Mouse (Mus musculus): ENCODE data around the gene Ankrd39.
"Not testable (repeated sequence)": the region's sequence is repeated elsewhere in the genome, so short reads cannot be mapped to it uniquely, and the experiment has no call there.

The Ankrd39 gene

DNA sequence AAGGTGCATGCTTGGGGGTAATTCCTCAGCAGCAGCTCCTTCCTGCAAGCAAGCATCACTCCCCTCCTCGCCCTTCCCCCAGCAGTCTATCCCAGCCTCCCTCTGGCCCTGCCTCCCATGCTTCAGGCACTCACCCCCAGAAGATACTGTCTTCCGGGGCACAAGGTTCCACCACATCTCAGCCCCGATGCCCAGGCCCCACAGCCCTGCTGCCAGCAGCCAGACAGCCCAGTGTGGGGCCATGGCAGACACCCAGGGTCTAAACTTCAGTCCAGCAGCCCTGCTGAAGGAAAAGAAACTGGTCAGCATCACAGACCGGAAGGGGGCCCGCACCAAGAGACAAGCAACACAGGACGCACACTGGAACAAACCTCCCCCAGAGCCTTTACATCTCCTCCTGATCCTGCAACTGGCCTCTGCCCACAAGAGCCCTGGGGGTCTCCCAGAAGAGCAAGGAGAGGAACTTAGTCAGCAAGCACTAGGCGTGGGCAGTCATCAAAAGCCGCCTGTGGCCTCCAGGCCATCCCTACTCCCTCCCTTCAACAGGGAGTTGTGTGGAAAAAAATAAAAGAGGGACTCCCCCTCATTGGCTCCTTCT lies 8.7 kb upstream of the Ankrd39 start:
- no peak for ATAC-seq (ENCODE audit: insufficient number of reproducible peaks, low FRiP score, low TSS enrichment)

- ATAC-seq (ENCODE audit: insufficient number of reproducible peaks, low FRiP score, low TSS enrichment): no peak
Measured at GRCm38 (mm10) chr1:36554633-36555399, 7.6 kb upstream of the Ankrd39 start.

DNA sequence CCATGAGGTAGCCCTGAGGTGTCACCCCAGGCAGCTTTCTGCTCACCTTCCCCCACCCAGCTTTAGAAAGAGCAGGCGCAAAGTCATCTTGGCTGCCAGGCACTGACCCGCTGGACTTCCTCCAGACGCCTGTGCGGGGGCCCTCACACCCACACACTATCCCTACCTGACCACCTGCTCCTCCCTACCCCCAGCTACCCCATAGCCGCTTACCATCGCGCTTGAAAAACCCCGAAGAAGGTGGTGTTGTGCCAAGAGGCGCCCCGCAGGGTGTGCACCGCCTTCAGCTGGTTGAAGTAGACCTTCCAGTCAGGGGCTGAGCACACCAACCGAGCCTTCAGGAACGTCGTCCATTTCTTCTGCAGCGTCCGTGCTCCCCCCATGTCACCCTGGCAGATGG lies 5.3 kb upstream of the Ankrd39 start:
- ATAC-seq (ENCODE audit: insufficient number of reproducible peaks, low FRiP score, low TSS enrichment): peak; percentile 7; the same call in 1 of the 2 replicates

GRCm38 (mm10) chr1:36551904-36552303 lies 4.7 kb upstream of the Ankrd39 start:
- no peak for ATAC-seq (ENCODE audit: insufficient number of reproducible peaks, low FRiP score, low TSS enrichment)

GRCm38 (mm10) chr1:36550075-36550863 lies 3.0 kb upstream of the Ankrd39 start:
- ATAC-seq (ENCODE audit: insufficient number of reproducible peaks, low FRiP score, low TSS enrichment): no peak

DNA sequence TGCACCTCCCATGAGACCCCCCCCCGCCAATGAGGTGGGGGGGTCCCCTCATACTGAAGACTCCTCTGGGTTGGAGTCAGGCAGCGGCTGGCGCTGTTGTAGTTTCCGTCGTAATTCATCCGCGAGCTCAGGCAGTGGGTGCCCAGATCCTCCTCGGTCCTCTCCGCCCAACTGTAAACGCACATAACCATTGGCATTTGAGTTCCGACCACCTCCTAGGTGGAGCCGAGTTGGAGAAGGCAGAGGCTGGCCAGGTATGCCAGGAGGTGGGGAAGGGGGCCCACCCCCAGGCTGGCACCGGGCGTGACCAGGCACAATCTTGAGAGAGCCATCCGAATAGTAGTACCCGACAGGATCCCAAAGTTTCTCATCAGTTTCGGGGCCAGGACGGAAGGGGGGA lies 2.2 kb upstream of the Ankrd39 start:
- ATAC-seq (ENCODE audit: insufficient number of reproducible peaks, low FRiP score, low TSS enrichment): no peak

DNA sequence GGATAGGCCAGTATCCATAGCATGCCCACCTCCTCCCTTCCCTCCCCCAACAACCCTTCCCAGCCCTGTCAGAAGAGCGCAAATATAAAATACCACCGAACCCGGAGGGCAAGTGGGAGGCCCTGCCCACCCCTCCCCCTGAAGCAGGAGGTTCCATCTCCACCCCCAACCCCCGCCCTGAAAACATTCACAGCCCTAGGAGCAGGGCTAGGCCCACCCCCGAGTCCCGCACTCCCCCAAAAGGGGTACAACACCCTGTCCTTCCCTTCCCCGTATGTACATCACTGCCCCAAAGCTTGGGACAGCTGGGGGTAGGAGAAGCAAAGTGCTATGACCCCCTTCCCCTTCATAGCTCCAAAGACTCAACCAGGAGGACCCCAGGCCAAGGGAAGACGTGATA lies 1.5 kb upstream of the Ankrd39 start:
- no peak for ATAC-seq (ENCODE audit: insufficient number of reproducible peaks, low FRiP score, low TSS enrichment)

- no peak for ATAC-seq (ENCODE audit: insufficient number of reproducible peaks, low FRiP score, low TSS enrichment)
Measured at GRCm38 (mm10) chr1:36547981-36548598, 845 bp upstream of the Ankrd39 start.

DNA sequence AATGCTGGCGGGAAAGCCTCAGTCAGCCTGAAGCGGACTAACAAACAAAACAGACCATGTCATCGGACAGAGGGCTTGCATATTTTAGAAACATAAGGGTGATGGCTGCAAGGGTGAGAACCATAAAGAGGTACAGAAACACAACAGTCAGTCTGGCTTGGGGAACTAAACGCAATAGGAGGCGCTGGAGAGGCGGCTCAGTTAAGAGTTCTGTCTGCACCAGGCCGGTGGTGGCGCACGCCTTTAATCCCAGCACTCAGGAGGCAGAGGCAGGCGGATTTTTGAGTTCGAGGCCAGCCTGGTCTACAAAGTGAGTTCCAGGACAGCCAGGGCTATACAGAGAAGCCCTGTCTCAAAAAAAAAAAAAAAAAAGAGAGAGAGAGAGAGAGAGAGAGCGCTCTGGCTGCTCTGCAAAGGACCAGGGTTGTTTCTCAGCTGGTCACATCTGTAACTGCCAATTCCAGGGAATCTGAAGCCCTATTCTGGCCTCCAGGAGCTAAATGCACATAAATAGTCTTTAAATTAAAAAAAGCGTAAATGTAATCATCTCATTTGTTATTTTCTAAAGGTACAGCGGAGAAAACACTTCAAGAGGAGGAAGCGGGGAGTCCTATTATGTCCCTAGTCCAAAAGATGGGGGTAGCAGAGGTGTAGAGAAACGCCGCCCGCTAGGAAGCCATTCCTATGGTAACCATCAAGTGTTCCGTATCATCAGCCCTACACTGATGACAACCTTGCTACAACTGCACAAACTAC lies 1.2 kb downstream of the Ankrd39 start:
- no peak for ATAC-seq (ENCODE audit: insufficient number of reproducible peaks, low FRiP score, low TSS enrichment)

DNA sequence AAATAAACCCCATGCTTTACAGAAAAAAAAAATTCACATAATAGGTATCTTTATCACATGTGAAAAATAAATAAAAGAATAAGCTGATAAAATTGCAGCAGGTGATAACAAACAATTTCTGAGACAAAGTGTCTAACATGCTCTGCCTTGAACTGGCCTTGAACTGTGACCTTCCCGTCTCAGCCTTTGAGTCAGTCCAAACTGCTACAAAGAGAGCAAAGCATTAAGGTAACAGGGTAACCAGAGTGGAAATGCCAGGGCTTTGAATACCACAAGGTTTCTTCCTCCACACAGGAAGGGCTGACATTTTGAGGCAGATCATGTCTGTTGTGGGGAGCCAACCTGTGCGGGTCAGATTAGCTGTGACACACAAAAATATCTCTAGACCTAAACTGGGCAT lies 1.9 kb downstream of the Ankrd39 start:
- no peak for ATAC-seq (ENCODE audit: insufficient number of reproducible peaks, low FRiP score, low TSS enrichment)

- no peak for ATAC-seq (ENCODE audit: insufficient number of reproducible peaks, low FRiP score, low TSS enrichment)
Measured at GRCm38 (mm10) chr1:36542925-36543324, 4.3 kb downstream of the Ankrd39 start.

DNA sequence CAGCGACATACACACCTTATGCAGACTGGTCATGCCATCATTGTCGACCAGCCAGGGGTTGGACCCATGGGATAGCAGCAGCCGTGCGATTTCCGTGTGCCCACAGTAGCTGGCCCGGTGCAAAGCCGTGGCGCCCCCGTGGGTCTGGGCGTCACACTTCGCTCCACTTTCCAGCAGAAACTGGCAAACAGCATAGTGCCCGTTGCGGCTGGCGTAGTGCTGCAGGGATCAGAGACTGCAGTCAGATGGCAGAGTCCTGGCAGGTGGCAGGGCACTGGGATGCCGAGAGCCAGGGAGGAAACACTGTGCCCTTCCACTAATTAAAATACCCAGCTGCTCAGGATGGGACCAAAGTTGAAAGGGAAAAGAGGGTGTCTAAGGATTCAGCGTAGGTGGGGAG lies 5.4 kb downstream of the Ankrd39 start:
- 0 out of 2 replicates have a peak, but pooled peaks have one; percentile 28 for ATAC-seq (ENCODE audit: insufficient number of reproducible peaks, low FRiP score, low TSS enrichment)

GRCm38 (mm10) chr1:36540807-36541206 lies 6.4 kb downstream of the Ankrd39 start:
- ATAC-seq (ENCODE audit: insufficient number of reproducible peaks, low FRiP score, low TSS enrichment): no peak

GRCm38 (mm10) chr1:36540132-36540531 lies 7.1 kb downstream of the Ankrd39 start:
- no peak for ATAC-seq (ENCODE audit: insufficient number of reproducible peaks, low FRiP score, low TSS enrichment)

DNA sequence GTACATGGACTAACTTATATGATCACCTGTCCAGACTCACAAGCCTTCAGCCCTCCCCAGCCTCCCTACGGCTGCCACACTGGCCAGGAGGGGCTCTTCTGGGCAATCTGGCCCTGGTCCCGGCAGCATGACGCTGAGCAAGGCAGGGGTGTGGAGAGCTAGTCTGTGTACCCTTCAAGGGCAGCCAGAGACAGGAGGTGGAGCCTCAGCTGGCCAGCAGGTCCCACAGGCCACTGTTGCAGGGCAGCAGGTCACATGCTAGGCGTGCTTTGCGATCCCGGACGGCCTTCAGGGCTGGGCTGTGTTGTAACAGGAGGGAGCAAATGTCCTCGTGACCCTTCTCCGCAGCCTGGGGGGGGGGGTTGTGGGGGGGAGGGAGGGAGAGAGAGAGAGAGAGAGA lies 8.1 kb downstream of the Ankrd39 start, which contains the start of gene Gm42417:
Gene Gm42417 (minus strand): TSS at position 244 of the 400 bp plus-strand sequence.
- no peak for ATAC-seq (ENCODE audit: insufficient number of reproducible peaks, low FRiP score, low TSS enrichment)

GRCm38 (mm10) chr1:36538727-36539126 lies 8.5 kb downstream of the Ankrd39 start:
- ATAC-seq (ENCODE audit: insufficient number of reproducible peaks, low FRiP score, low TSS enrichment): no peak

DNA sequence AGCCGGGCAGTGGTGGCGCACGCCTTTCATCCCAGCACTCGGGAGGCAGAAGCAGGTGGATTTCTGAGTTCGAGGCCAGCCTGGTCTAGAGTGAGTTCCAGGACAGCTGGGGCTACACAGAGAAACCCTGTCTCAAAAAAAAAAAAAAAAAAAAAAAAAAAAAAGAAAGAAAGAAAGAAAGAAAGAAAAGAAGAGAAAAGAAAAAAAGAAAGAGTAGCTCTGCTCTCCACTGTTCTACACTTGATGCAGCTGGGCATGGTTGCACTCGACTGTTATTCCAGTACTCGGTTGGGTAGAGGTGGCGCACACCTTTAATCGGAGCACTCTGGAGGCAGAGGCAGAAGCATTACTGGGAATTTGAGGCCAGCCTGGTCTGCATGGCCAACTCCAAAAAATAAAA lies 10.5 kb downstream of the Ankrd39 start, which contains the start of gene Ankrd23:
Gene Ankrd23 (minus strand): TSS at position 101 of the 400 bp plus-strand sequence.
- ATAC-seq (ENCODE audit: insufficient number of reproducible peaks, low FRiP score, low TSS enrichment): not testable (repeated sequence)

DNA sequence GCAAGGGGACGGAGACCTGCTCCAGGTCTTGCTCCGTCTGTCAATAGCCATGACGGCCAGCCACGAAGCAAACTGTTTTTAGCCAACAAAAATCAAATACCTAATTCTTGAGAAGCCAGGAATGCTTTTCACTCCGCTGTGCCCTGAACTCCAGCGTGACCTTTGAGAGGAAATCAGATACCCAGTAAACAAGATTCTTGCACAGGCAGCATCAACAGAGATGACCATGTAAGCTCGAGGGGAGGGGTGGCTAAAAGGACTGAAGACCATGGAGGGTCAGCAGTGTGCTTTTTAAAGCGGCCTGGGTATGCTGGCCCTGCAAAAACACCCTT lies 10.9 kb downstream of the Ankrd39 start:
- ATAC-seq (ENCODE audit: insufficient number of reproducible peaks, low FRiP score, low TSS enrichment): no peak

- peak; percentile 38 for ATAC-seq (ENCODE audit: insufficient number of reproducible peaks, low FRiP score, low TSS enrichment)
Measured at GRCm38 (mm10) chr1:36535477-36536396, 11.5 kb downstream of the Ankrd39 start.

Data from cerebellum, adult (tissue).